Mouse (Mus musculus) myocyte (in vitro differentiated cells): ENCODE measurements at regions not wholly inside any gene's neighbourhood (a gene's known extent, or its start where the extent isn't known, plus 50 kb on each side); places are given as distances from the start of the nearest gene placed in this dataset.

Experiments used
- CEBPB ChIP-seq: IDR thresholded peaks from 2 replicates; pipeline ENCODE4 v1.6.1; 2011; ENCODE audit warnings: mild to moderate bottlenecking, moderate library complexity; ENCODE audit not compliant: poor library complexity, insufficient read depth, severe bottlenecking
- E2F4 ChIP-seq: IDR thresholded peaks from one replicate; pipeline ENCODE4 v1.6.1; 2011; ENCODE audit warnings: mild to moderate bottlenecking, control low read depth, moderate library complexity; ENCODE audit not compliant: insufficient read depth
- MAX ChIP-seq: IDR thresholded peaks from one replicate; pipeline ENCODE4 v1.6.1; 2011; ENCODE audit warnings: low read depth, mild to moderate bottlenecking, control low read depth
- MYOD1 ChIP-seq, 3 experiments: IDR thresholded peaks; one replicate each; pipeline ENCODE4 v1.6.1; 2011; ENCODE audit warnings: control low read depth in 2 of 3, low read depth in 2 of 3, mild to moderate bottlenecking in 2 of 3, moderate library complexity in 1 of 3; ENCODE audit not compliant: insufficient read length in 2 of 3, control insufficient read depth in 1 of 3
- MYOG ChIP-seq, 3 experiments: IDR thresholded peaks; one replicate each; pipeline ENCODE4 v1.6.1; 2011; ENCODE audit warnings: control low read depth in 2 of 3, low read depth in 2 of 3, mild to moderate bottlenecking in 2 of 3; ENCODE audit not compliant: insufficient read length in 2 of 3, control insufficient read depth in 1 of 3, insufficient read depth in 1 of 3
- POLR2A ChIP-seq: IDR thresholded peaks from one replicate; pipeline ENCODE4 v1.6.1; 2011; ENCODE audit warnings: low read depth, mild to moderate bottlenecking, control low read depth, moderate library complexity; ENCODE audit not compliant: insufficient read length
- POLR2AphosphoS2 ChIP-seq: IDR thresholded peaks from one replicate; pipeline ENCODE4 v1.6.1; 2011; ENCODE audit warnings: low read depth, control low read depth; ENCODE audit not compliant: insufficient read length
- REST ChIP-seq: IDR thresholded peaks from one replicate; pipeline ENCODE4 v1.6.1; 2011; ENCODE audit warnings: mild to moderate bottlenecking, control low read depth, moderate library complexity; ENCODE audit not compliant: insufficient read depth, insufficient read length
- TCF12 ChIP-seq: IDR thresholded peaks from one replicate; pipeline ENCODE4 v1.6.1; 2011; ENCODE audit warnings: mild to moderate bottlenecking, control low read depth; ENCODE audit not compliant: poor library complexity, insufficient read depth, severe bottlenecking
- USF1 ChIP-seq: IDR thresholded peaks from one replicate; pipeline ENCODE4 v1.6.1; 2011; ENCODE audit warnings: low read depth, mild to moderate bottlenecking, control low read depth, moderate library complexity

DNA sequence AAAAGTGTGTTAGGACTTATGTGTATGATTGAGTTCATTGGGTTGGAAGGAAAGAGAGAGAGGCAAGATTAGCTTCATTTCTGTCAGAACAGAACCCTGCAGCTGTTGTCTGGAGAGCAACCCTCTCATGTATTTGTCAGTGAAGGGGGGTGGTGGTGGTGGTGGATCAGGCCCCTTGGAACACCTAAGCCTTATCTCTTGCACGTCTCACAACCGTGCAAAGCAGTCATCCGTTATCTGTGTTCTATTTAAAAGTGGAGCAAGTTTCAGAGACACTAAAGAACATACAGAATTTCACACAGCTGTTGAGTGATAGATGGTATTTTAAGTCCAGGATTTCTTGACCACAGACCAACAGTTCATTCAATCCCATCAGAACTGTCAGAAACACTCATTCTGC lies 604.7 kb downstream of the Gm826 start:
- TF ChIP-seq POLR2A (no peak), USF1 (no peak), CEBPB (no peak), MYOG (IDR thresholded peaks at IDR 0.05; ENCODE audit: control insufficient read depth in 1 of 3, insufficient read depth in 1 of 3, insufficient read length in 2 of 3, low read depth in 2 of 3) (no peak), MYOD1 (IDR thresholded peaks at IDR 0.05; ENCODE audit: control insufficient read depth in 1 of 3, insufficient read length in 2 of 3, low read depth in 2 of 3) (no peak), POLR2AphosphoS2 (no peak), MAX (no peak), E2F4 (no peak), REST (no peak), TCF12 (no peak)
